Mouse (Mus musculus) thymus, adult 2 months (tissue): ENCODE measurements around the gene Wdr19.

Experiments used
- CTCF ChIP-seq: fragments of 200-500 bp; IDR thresholded peaks from 2 replicates; pipeline ENCODE4 v1.5.1; 2012; ENCODE audit warnings: mild to moderate bottlenecking, control low read depth, low read length, moderate library complexity, borderline replicate concordance; ENCODE audit not compliant: control insufficient read depth, poor library complexity, insufficient read depth; ENCODE audit errors: extremely low read depth
- POLR2A ChIP-seq: fragments of 200-500 bp; IDR thresholded peaks from 2 replicates; pipeline ENCODE4 v1.6.1; 2012; ENCODE audit warnings: mild to moderate bottlenecking, low read length, control low read depth, moderate library complexity; ENCODE audit not compliant: control insufficient read depth, poor library complexity, insufficient read depth; ENCODE audit errors: extremely low read depth

GRCm38 (mm10) chr5:65281216-65281615, 81.7 kb downstream of the Wdr19 start:
- TF ChIP-seq CTCF: no peak
- no peak for TF ChIP-seq POLR2A
